Mouse (Mus musculus) cerebellum, adult 9-11 months (tissue): ENCODE results near the gene Ddah1.

Source experiments
- DNase-seq: peaks from one replicate; pipeline ENCODE4 v3.0.0; 2022

The Ddah1 gene

GRCm38 (mm10) chr3:145768439-145768838 lies 10.0 kb downstream of the Ddah1 start:
- no peak for DNase-seq

- DNase-seq = no peak
These were observed 14.9 kb downstream of the Ddah1 start for GRCm38 (mm10) chr3:145773384-145773783.

- no peak for DNase-seq
These were observed 15.9 kb downstream of the Ddah1 start for GRCm38 (mm10) chr3:145774336-145774735.

GRCm38 (mm10) chr3:145775236-145775635 lies 16.8 kb downstream of the Ddah1 start:
- no peak for DNase-seq

- DNase-seq = no peak
These were observed 17.4 kb downstream of the Ddah1 start for GRCm38 (mm10) chr3:145775862-145776261.

- DNase-seq = no peak
These were observed 18.5 kb downstream of the Ddah1 start for GRCm38 (mm10) chr3:145777006-145777405.

GRCm38 (mm10) chr3:145778406-145778922 lies 20.0 kb downstream of the Ddah1 start:
- no peak for DNase-seq

- no peak for DNase-seq
These were observed 21.0 kb downstream of the Ddah1 start for GRCm38 (mm10) chr3:145779279-145779973.

GRCm38 (mm10) chr3:145780784-145781442 lies 22.4 kb downstream of the Ddah1 start:
- DNase-seq = no peak

- DNase-seq = no peak
These were observed 26.8 kb downstream of the Ddah1 start for GRCm38 (mm10) chr3:145785244-145785643.

- DNase-seq = no peak
These were observed 28.8 kb downstream of the Ddah1 start for GRCm38 (mm10) chr3:145787303-145787702.

GRCm38 (mm10) chr3:145789114-145789513 lies 30.6 kb downstream of the Ddah1 start:
- DNase-seq = no peak

- DNase-seq = no peak
These were observed 31.8 kb downstream of the Ddah1 start for GRCm38 (mm10) chr3:145790233-145790632.

- DNase-seq = no peak
These were observed 32.2 kb downstream of the Ddah1 start for GRCm38 (mm10) chr3:145790709-145791108.

GRCm38 (mm10) chr3:145794355-145794754 lies 35.9 kb downstream of the Ddah1 start:
- no peak for DNase-seq

- DNase-seq = no peak
These were observed 37.4 kb downstream of the Ddah1 start for GRCm38 (mm10) chr3:145795896-145796295.

GRCm38 (mm10) chr3:145798042-145798441 lies 39.6 kb downstream of the Ddah1 start:
- no peak for DNase-seq

- no peak for DNase-seq
These were observed 40.3 kb downstream of the Ddah1 start for GRCm38 (mm10) chr3:145798751-145799188.

GRCm38 (mm10) chr3:145799365-145799764 lies 40.9 kb downstream of the Ddah1 start:
- no peak for DNase-seq

- DNase-seq = no peak
These were observed 43.6 kb downstream of the Ddah1 start for GRCm38 (mm10) chr3:145802106-145802505.

GRCm38 (mm10) chr3:145805848-145806247 lies 47.4 kb downstream of the Ddah1 start:
- DNase-seq = no peak

- DNase-seq = no peak
These were observed 48.0 kb downstream of the Ddah1 start for GRCm38 (mm10) chr3:145806502-145806901.

GRCm38 (mm10) chr3:145816807-145817206 lies 58.3 kb downstream of the Ddah1 start:
- DNase-seq = no peak

- peak; percentile 9 for DNase-seq
These were observed 58.8 kb downstream of the Ddah1 start for GRCm38 (mm10) chr3:145817276-145817675.
